Mouse (Mus musculus): ENCODE measurements at regions not wholly inside any gene's neighbourhood (a gene's known extent, or its start where the extent isn't known, plus 50 kb on each side); places are given as distances from the start of the nearest gene placed in this dataset.

DNA sequence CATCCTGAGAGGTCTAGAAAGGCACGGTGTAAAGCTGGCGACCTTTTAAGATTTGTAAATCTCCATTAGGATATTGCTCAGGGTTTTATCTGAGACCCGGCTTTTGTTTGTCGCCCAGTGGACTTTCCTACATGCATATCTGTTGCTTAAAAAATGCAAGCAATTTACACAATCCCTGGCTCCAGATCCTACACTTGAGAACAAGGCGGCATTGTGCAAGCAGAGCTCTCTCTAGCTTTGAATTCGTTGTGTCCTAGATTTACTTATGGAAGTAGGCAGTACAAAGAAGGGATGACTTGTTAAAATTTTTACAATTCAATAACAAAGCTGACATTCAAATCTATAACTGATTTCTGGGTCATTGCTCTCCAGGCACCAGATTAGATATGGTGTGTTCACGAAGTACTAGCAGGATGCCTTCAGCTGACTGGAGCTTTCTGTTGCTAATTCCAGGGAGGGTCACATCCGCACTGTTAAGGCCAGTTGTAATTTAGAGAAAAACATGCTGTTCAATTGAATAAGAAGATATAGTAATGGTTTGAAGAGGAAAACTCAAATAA lies 62.2 kb upstream of the Teddm2 start:
- no peak for DNase-seq (ENCODE audit: low spot score)

DNA sequence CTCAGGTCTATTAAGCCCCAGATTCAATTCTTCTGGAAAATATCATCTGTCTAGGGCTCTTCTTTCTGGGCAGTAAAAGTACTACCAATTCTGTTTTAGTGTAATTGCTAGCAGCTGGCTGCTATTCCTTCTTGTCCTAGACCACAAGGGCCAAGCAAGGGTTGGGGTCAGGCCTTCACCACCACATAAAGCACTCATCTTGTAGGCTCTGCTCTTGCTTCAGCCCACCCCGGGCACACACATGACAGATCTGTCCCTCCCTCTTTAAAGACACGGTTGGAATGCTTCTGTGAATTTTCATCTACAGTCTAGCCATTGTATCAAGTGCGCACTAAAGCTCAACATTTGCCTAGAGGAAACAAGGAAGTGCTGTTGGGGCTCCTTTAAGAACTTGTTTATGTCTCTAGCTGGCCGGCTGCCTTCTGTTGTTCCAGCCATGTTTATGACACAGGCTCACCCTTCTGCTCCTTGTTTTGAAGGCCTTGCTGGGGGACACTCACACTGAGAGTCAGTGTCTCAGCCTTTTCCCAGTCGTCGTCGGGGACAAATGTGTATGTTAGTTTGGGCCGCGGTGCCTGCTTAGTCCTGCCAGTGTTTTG lies 63.8 kb upstream of the Teddm2 start:
- DNase-seq (ENCODE audit: low spot score): no peak

DNA sequence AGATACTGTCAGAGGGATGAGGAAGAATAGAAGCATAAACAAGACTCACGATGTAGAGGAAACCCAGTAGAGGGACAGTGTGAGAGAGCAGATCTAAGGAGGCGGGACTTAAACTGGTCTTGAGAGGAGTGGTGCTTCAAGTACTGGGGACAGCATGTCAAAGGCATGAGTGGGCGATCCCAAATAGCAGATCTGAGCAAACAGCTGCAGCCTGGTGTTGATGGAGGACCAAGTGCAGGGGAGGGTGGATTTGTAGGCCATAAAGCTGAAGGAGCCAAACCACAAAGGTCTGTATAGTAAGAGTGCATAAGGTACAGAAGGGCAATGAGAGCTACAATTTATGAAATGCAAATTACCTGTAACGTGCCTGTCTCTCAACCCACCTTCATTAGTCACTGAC lies 69.4 kb upstream of the Teddm2 start:
- no peak for DNase-seq (ENCODE audit: low spot score)

DNA sequence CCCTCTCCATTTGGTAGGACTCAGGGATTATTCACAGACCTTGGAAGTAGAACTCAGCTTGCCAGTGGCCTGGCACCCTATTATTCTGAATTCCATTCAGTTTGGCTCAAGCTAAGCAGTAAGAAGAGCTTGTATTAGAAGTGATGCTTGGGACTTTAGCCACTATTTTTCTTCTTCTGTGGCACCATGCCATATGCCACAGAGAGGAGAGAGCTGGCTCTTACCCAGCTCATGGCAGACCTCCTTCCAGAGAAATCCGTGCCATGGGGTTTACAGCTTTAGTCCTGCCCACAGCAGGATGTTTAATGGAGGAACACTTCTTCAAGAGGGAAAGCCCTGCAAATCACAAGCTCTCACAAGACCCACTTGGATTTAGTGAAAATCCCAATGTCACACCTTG lies 74.3 kb upstream of the Teddm2 start:
- DNase-seq (ENCODE audit: low spot score): no peak

DNA sequence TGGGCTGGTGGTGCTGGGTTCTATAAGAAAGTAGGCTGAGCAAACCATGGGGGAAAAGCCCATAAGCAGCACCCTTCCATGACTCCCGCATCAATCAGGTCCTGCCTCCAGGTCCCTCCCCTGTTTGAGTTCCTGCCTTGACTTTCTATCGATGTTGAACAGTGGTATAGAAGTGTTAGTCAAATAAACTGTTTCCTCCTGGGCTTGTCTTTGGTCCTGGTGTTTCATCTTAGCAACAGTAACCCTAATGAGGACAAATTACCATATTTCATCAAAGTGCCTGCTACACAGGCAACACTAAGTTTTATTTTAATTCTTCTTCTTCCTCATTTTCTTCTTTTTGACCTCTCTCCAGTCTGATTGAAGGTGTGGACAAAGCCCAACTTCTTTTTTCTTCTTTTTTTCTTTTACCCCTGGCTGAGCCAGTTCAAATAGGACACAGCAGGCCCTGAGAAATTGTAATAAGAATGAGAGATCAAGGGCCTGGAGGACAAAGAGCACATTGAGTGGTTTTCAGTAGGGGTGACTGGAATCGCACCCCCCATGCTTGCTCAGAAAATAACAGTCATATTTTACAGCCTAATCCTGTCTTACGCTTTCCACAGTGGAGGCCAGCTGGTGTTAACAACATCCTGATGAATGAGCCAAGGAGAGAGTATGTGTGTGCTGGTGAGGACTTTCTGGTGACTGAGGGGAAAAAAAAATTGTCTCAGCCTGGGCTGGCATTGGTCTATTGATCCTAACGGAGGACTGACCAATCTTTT lies 78.1 kb upstream of the Teddm2 start:
- no peak for DNase-seq (ENCODE audit: low spot score)

DNA sequence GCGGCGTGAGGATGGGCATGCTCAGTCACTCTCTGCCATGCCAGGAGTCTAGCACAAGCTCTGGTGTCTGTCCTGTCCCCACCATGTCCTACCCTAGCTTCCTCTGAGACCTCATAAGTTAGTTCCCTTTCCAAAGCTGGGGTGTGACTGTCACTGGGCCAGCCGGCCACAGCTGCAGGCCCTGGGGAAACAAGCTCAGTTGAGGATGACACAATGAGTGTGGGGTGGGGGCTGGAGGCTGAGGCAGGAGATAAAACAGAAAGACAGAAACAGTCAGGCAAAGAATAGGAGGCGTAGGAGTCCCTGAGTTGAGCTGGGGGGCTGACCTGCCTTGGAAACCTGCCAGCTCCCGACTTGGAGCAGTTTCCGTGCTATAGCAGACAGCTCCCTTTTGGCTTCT lies 80.9 kb upstream of the Teddm2 start:
- DNase-seq (ENCODE audit: low spot score): no peak

DNA sequence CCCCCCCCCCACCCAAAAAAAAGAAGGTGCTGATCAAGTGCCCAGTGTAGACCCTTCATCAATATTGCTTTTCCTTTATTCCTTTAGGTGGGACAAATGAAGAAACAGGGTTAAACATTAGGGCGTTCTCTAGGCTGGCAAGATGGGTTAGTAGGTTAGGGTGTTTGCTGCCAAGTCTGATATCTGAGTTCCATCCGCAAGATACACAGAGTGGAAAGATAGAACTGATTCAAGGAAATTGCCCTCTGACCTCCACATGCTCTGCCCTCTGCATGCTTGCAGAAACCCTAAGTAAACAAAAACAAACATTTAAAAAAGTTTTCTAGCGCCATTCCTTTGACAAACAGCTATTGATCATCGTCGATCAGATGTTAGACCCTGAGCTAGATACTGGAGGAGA lies 85.6 kb upstream of the Teddm2 start:
- no peak for DNase-seq (ENCODE audit: low spot score)

DNA sequence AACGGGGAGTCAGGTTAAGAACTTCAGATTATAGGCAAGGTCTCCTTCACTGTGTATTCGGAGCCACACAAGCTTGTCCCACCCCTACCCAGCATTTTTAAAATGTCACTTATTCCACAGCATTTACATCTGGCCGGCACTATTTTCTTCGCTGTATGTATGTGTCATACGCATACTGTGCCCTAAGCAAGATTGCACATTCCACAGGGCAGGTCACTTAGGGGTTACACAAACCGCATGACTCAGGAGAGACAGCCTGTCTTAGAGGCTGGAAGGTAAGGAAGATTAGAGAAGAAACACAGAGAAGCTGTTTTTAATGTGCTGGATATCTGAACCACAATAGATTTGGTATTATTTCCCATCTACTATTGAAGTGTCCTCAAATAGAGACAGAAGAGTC lies 86.6 kb upstream of the Teddm2 start:
- DNase-seq (ENCODE audit: low spot score): no peak

DNA sequence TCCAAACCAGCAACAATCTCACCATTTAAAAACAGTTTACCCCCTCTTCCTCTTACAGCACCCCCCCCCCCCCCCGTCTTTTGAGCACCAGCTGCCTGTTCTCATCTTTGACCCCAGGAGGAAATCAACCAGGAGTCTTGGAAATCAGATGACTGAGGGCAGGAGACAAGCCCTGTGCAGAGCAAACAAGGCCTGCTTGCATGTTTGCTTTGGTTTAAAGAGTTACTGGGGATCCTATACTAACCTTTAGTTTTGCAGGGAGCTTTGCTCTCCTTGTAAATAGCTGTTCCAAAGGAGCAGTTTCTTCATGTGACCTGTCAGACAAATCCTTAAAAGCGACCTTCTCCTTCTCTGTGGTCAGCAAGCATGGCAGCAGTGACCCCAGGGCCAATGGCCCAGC lies 88.3 kb upstream of the Teddm2 start:
- no peak for DNase-seq (ENCODE audit: low spot score)

DNA sequence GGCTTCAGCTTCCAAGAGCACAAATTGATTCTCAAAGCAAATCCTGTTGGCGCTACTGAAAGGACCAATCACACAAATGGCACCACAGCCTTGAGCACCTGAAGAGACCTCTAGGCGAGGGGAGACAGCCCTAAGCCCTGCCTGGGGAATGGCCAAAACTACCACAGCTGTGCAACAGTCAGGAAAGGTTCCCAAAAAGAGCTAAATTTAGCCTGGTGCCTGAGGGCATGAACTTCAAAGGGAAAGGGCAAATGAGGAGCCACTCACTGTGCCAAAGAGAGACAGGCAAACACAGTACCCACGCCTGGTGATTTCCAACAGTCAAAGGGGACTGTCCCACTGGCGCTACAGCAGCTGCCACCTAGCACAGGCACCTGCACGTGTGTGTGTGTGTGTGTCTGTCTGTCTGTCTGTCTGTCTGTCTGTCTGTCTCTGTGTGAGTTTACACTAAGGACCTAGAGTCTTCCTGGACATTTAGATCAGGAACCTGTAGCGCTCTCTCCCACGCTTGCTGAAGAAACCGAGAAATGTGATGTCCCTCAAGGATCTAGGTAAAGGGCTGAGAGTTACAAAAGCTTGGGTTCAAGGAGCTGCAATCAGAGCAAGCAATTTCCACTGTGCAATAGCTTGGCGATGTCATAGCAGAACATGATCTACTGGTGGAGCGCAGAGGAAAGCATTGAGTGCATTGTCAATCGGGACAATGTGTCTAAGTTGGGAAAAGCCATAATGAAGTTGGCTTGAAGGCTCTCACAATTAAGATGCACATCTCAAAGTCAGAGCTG lies 90.8 kb upstream of the Teddm2 start:
- DNase-seq (ENCODE audit: low spot score): no peak

DNA sequence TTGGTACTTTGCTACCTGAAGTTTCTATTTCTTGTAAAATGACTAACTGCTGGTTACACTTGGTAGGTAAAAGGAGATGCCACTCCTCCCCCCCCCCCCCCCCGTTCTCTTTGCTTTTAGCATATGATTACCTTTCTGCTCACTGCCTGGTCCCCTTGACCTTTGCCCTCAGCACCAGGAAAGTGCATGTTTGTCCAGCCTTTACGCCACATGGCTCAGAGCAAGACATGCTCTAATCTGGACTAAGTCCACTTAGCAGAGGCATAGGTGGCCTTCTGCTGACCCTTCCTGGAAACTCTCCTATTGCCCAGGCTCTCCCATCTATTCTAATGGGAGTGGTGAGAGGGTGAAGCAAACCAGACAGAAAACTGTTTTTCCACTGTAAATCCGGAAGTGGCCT lies 92.4 kb upstream of the Teddm2 start:
- DNase-seq (ENCODE audit: low spot score): no peak

DNA sequence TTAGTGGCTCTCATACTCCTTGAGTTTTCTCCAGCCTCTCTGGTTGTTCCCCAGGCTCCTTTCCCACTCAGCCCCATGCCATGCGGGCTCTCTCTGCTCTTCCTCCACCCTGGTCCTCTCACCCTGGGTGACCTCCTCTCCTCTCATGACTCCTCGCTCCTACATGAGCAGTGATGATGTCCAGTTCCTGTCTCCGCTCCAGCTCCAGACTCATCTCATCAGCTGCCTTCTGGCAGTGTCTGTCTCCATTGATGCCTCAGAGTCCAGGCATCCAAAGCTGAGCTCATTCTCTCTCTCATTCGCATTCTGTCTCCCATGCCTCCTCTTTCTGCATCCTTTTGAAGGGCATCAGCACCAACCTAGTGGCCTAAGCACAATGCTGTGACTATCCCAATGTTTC lies 94.8 kb upstream of the Teddm2 start:
- DNase-seq (ENCODE audit: low spot score): no peak

DNA sequence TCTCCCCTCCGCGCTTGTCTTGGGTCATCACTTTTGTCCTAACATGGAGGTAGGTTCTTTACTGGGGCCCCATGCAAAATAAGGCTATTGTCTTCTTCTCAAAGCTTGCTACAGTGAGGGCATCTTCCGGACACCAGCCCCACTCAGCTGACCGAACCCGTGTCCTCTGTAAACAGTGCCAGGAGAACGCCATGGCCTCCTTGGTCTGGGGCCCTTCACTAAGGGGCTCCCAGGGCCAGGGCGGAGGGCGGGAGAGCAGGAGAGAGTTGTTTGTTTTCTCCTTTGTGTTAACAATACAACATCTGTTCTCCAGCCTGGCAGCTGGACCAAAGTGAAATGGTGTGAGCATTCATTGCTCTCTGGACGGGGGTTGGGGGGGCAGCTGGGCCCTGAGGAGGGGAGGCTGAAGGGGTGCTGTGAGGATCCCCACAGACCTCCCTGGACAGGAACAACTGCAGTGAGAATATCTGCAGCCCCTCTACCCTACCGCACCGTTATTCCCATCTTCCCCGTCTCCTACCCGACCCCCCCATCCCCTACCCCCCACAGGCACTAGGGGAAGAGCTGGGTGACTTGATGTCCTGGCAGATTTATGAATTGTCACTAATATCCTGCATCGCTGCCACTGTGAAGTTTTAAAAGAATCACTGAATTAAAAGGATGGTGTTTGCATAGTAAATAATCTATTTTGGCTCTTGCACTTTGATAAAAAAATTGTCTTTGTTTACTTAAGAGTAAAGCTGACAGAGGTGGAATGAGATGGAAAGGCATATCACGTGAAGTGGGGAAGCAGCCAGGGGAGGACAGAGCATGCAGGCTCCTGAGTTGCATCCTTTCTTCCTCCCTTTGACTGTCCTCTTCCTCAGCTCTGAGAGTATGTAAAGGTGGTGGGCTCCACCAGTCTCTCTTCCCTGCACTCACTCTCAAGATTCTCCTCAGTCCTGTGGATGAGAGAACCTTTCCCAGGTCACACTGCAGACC lies 97.5 kb upstream of the Teddm2 start:
- no peak for DNase-seq (ENCODE audit: low spot score)

DNA sequence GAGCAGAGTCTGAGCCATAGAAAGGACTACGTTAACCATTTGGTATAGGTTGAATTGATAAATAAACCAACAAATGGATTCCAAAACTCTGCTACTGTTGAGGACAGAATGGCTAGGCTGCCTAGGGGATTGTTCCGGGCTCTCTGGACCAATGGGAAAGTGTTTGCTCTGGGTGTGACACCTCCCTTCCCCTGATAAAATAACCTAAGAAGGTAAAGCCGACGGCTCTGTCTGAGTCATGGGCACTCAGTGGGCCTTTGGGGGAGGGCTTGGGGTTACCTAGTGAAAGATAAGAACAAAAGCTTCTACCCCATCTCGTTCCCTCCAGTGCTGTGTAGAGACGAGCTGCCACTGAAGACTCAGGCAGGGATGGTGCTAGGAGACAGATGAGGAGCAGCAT lies 99.7 kb upstream of the Teddm2 start:
- DNase-seq (ENCODE audit: low spot score): no peak

DNA sequence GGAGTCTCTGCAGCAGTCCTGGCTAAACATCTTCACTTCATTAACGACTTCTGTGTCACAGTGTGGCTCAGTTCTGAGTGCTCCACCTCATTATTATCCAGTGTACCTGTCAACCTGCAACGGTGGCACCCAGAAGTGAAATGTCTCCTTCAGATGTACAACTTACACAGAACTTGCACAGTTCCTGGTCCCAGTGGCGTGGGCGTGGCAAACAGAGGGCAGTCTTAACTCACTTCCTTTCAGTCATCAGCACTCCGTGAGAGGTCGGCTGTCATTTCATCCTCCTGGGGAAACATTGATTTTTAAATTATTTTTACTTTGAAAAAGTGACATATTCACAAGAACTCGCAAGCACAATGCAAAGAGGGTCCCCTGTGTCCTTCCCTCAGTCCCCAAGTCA lies 103.6 kb upstream of the Teddm2 start:
- DNase-seq (ENCODE audit: low spot score): no peak

DNA sequence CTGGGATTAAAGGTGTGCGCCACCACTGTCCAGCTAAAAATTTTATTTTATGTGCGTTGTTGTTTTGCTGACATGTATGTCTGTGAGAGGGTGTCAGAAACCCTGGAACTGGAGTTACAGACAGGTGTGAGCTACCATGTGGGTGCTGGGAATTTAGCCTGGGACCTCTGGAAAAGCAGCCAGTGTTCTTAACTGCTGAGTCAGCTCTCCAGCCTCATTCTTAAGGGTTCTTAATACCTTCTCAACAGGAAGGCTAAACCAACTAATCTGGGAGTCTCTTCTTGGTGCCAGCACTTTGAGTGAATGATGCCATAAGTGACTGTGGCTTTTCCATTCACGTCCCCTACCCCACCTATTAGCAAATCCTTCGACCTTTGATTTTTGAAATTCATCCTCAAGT lies 104.6 kb upstream of the Teddm2 start:
- DNase-seq (ENCODE audit: low spot score): no peak

DNA sequence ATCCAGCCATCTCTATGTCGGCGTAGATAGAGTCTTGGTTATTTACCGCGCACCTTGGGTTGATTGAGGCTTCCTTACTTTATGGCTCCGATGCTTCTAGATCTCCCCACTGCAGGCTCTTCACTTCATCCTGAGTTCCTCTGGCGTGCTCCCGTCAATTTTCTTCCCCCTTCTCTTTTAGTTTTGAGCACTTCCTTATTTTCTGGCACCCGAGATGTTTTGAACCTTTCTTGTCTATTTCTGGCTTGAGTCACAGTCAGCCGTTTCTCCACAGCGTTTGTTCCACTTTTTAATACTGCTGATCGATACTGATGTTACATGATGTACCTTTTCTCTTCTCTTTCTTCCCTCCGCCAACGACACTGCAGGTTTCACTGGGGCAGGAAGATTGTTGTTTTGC lies 106.0 kb upstream of the Teddm2 start:
- DNase-seq (ENCODE audit: low spot score): no peak

DNA sequence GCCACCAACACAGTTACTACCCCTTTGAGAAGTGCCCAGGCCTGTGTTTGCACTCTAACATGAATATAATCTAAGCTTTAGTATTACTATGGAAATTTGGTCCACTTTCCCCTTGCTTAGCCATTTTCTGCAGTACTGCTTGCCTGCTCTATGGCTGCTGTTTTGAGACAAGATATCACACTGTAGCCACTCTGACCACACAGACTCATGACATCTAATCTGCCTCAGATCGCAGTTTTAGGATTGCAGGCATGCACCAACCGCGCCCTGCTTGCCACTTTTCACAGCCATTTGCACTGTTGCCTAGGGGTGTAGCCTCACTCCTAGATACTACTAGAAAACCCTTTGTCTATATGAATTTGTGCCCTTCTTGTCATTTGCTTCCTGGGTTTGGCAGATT lies 107.4 kb upstream of the Teddm2 start:
- DNase-seq (ENCODE audit: low spot score): no peak

DNA sequence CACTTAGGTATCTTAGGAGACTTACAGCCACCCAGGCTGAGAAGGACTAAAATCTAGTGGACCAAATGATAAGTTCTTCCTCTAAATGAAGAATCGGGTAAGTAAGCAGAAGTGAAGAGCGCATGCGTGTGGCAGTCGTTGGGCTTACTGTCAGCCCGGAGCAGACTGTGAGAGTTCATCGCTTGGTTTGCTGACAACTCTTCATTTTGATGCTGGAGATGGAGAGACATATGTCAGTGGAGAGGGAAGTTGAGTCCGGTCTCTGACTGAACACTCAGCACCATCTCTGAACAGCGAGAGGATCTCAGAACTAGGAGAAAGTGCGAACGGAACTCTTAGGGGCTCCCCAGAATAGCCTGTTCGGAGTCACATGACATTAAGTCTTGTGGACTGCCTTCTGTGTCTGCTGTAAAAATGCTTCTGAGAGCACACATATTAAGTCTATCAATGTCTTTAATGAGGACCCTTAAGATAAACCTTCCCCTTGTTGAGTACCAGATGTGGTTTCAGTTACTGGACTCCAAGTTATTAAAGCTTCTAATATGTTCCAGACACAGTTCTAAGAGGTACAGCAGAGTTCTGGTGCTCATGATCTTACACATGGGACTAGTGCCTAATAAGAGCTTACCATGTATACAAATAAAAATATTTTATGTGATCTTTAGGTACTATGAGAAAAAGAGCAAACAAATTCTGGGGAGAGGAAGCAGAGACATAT lies 108.7 kb upstream of the Teddm2 start:
- DNase-seq (ENCODE audit: low spot score): no peak

DNA sequence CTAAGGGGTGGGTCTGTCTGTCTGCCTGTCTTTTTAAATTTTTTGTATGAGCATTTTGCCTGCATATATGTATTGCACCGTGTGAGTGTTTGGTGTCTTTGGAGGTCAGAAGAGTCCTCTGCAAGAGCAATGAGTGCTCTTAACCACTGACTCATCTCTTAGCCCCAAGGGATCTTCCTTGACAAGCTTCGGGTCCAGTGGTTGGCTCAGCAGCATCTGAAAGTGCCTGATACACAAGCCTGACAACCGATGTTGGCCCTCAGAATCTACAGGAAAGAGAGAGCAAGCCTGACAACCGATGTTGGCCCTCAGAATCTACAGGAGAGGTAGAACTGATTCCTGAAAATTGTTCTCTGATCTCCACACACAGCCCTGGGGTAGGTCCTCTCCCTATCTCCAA lies 110.7 kb upstream of the Teddm2 start:
- no peak for DNase-seq (ENCODE audit: low spot score)

DNA sequence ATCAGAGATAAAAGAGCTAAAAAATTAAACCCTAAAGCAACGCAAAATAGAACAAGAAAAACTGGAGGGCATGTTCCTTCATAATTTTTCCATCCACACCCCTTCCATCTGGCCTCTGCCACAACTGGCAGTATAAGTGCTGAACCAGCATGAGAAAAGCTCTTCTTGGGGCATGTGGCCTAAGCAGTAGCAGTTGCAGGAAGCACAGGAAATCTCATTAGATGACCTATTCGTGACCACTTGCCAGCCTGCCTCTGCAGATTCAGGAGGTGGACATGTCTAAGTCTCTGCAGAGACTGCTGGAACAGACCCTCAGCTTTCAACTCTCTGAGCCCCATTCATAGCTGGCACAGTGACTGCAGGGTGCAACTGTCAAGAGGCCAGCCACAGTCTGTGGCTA lies 116.5 kb upstream of the Teddm2 start:
- DNase-seq (ENCODE audit: low spot score): no peak
